Mouse (Mus musculus): ENCODE measurements at regions not wholly inside any gene's neighbourhood (a gene's known extent, or its start where the extent isn't known, plus 50 kb on each side); places are given as distances from the start of the nearest gene placed in this dataset.

- ATAC-seq (ENCODE audit: insufficient number of reproducible peaks, insufficient read depth, low FRiP score, low read depth), result no peak
- H3K9me3 ChIP-seq (ENCODE audit: control insufficient read depth, low read depth, low read length), result no peaks in the 10 kb centered on the region
- H3K4me1 ChIP-seq (ENCODE audit: control insufficient read depth, insufficient read depth, low read length), result peaks cover 7% of the 10 kb centered on the region; the same call in 1 of the 2 replicates
- H3K4me3 ChIP-seq (ENCODE audit: low read depth, low read length), result no peak overlapping the region
- H3K4me2 ChIP-seq (replicated peaks; ENCODE audit: low read depth, low read length), result no peak overlapping the region
- no peak overlapping the region for H3K9ac ChIP-seq (replicated peaks; ENCODE audit: low read depth, low read length)
- 99% methylated on average over 3 of the region's 3 CpGs for WGBS
- no peak overlapping the region for H3K27ac ChIP-seq (ENCODE audit: low read length)
- no peaks in the 10 kb centered on the region for H3K27me3 ChIP-seq (ENCODE audit: control insufficient read depth, insufficient read depth, low read length)
- H3K36me3 ChIP-seq (ENCODE audit: control insufficient read depth, insufficient read depth, low read length), result no peaks in the 10 kb centered on the region
Observed at GRCm38 (mm10) chr15:36880602-36881001, 127.0 kb downstream of the Zfp706 start.

GRCm38 (mm10) chr15:36879587-36879986 lies 128.0 kb downstream of the Zfp706 start:
- Histone ChIP-seq H3K4me2 (replicated peaks; ENCODE audit: low read depth, low read length) (no peak overlapping the region), H3K9me3 (ENCODE audit: control insufficient read depth, low read depth, low read length) (no peaks in the 10 kb centered on the region), H3K36me3 (ENCODE audit: control insufficient read depth, insufficient read depth, low read length) (no peaks in the 10 kb centered on the region), H3K4me1 (ENCODE audit: control insufficient read depth, insufficient read depth, low read length) (peaks cover under 1% of the 10 kb centered on the region; the same call in 1 of the 2 replicates), H3K27me3 (ENCODE audit: control insufficient read depth, insufficient read depth, low read length) (no peaks in the 10 kb centered on the region), H3K4me3 (ENCODE audit: low read depth, low read length) (no peak overlapping the region), H3K27ac (ENCODE audit: low read length) (no peak overlapping the region), H3K9ac (replicated peaks; ENCODE audit: low read depth, low read length) (no peak overlapping the region)
- no peak for ATAC-seq (ENCODE audit: insufficient number of reproducible peaks, insufficient read depth, low FRiP score, low read depth)
- 84% methylated on average over 7 of the region's 7 CpGs for WGBS

- no peaks in the 10 kb centered on the region for H3K27me3 ChIP-seq (ENCODE audit: control insufficient read depth, insufficient read depth, low read length)
- no peak overlapping the region for H3K4me3 ChIP-seq (ENCODE audit: low read depth, low read length)
- ATAC-seq (ENCODE audit: insufficient number of reproducible peaks, insufficient read depth, low FRiP score, low read depth), result no peak
- H3K36me3 ChIP-seq (ENCODE audit: control insufficient read depth, insufficient read depth, low read length), result no peaks in the 10 kb centered on the region
- H3K4me1 ChIP-seq (ENCODE audit: control insufficient read depth, insufficient read depth, low read length), result peaks cover 4% of the 10 kb centered on the region
- no peak overlapping the region for H3K4me2 ChIP-seq (replicated peaks; ENCODE audit: low read depth, low read length)
- no peak overlapping the region for H3K9ac ChIP-seq (replicated peaks; ENCODE audit: low read depth, low read length)
- 11% methylated on average over 5 of the region's 5 CpGs for WGBS
- no peaks in the 10 kb centered on the region for H3K9me3 ChIP-seq (ENCODE audit: control insufficient read depth, low read depth, low read length)
- no peak overlapping the region for H3K27ac ChIP-seq (ENCODE audit: low read length)
Observed at GRCm38 (mm10) chr15:36878960-36879359, 128.6 kb downstream of the Zfp706 start.

- Histone ChIP-seq H3K9ac (replicated peaks; ENCODE audit: low read depth, low read length) (no peak overlapping the region), H3K27me3 (ENCODE audit: control insufficient read depth, insufficient read depth, low read length) (no peaks in the 10 kb centered on the region), H3K4me3 (ENCODE audit: low read depth, low read length) (no peak overlapping the region), H3K4me2 (replicated peaks; ENCODE audit: low read depth, low read length) (no peak overlapping the region), H3K27ac (ENCODE audit: low read length) (no peak overlapping the region), H3K9me3 (ENCODE audit: control insufficient read depth, low read depth, low read length) (no peaks in the 10 kb centered on the region), H3K4me1 (ENCODE audit: control insufficient read depth, insufficient read depth, low read length) (peaks cover 11% of the 10 kb centered on the region), H3K36me3 (ENCODE audit: control insufficient read depth, insufficient read depth, low read length) (no peaks in the 10 kb centered on the region)
- WGBS, result 54% methylated on average over 3 of the region's 3 CpGs
- no peak for ATAC-seq (ENCODE audit: insufficient number of reproducible peaks, insufficient read depth, low FRiP score, low read depth)
Observed at GRCm38 (mm10) chr15:36878276-36878675, 129.3 kb downstream of the Zfp706 start.

GRCm38 (mm10) chr15:36877501-36877900 lies 130.1 kb downstream of the Zfp706 start:
- 58% methylated on average over 7 of the region's 7 CpGs for WGBS
- Histone ChIP-seq H3K4me3 (ENCODE audit: low read depth, low read length) (no peak overlapping the region), H3K4me1 (ENCODE audit: control insufficient read depth, insufficient read depth, low read length) (peaks cover 18% of the 10 kb centered on the region), H3K36me3 (ENCODE audit: control insufficient read depth, insufficient read depth, low read length) (no peaks in the 10 kb centered on the region), H3K27me3 (ENCODE audit: control insufficient read depth, insufficient read depth, low read length) (no peaks in the 10 kb centered on the region), H3K27ac (ENCODE audit: low read length) (no peak overlapping the region), H3K9me3 (ENCODE audit: control insufficient read depth, low read depth, low read length) (no peaks in the 10 kb centered on the region), H3K9ac (replicated peaks; ENCODE audit: low read depth, low read length) (no peak overlapping the region), H3K4me2 (replicated peaks; ENCODE audit: low read depth, low read length) (no peak overlapping the region)
- ATAC-seq (ENCODE audit: insufficient number of reproducible peaks, insufficient read depth, low FRiP score, low read depth), result peak; percentile 31; the same call in 1 of the 2 replicates

GRCm38 (mm10) chr15:36875980-36876778 lies 131.4 kb downstream of the Zfp706 start:
- no peak overlapping the region for H3K4me2 ChIP-seq (replicated peaks; ENCODE audit: low read depth, low read length)
- H3K27me3 ChIP-seq (ENCODE audit: control insufficient read depth, insufficient read depth, low read length), result no peaks in the 10 kb centered on the region
- ATAC-seq (ENCODE audit: insufficient number of reproducible peaks, insufficient read depth, low FRiP score, low read depth), result no peak
- WGBS, result 67% methylated on average over 10 of the region's 10 CpGs
- H3K9me3 ChIP-seq (ENCODE audit: control insufficient read depth, low read depth, low read length), result no peaks in the 10 kb centered on the region
- H3K4me3 ChIP-seq (ENCODE audit: low read depth, low read length), result no peak overlapping the region
- peaks cover 18% of the 10 kb centered on the region for H3K4me1 ChIP-seq (ENCODE audit: control insufficient read depth, insufficient read depth, low read length)
- no peak overlapping the region for H3K27ac ChIP-seq (ENCODE audit: low read length)
- no peaks in the 10 kb centered on the region for H3K36me3 ChIP-seq (ENCODE audit: control insufficient read depth, insufficient read depth, low read length)
- H3K9ac ChIP-seq (replicated peaks; ENCODE audit: low read depth, low read length), result no peak overlapping the region

GRCm38 (mm10) chr15:36874555-36874954 lies 133.0 kb downstream of the Zfp706 start:
- ATAC-seq (ENCODE audit: insufficient number of reproducible peaks, insufficient read depth, low FRiP score, low read depth), result no peak
- H3K27ac ChIP-seq (ENCODE audit: low read length), result no peak overlapping the region
- no peak overlapping the region for H3K9ac ChIP-seq (replicated peaks; ENCODE audit: low read depth, low read length)
- H3K4me2 ChIP-seq (replicated peaks; ENCODE audit: low read depth, low read length), result no peak overlapping the region
- H3K4me3 ChIP-seq (ENCODE audit: low read depth, low read length), result no peak overlapping the region
- no peaks in the 10 kb centered on the region for H3K27me3 ChIP-seq (ENCODE audit: control insufficient read depth, insufficient read depth, low read length)
- H3K36me3 ChIP-seq (ENCODE audit: control insufficient read depth, insufficient read depth, low read length), result no peaks in the 10 kb centered on the region
- peaks cover 18% of the 10 kb centered on the region for H3K4me1 ChIP-seq (ENCODE audit: control insufficient read depth, insufficient read depth, low read length)
- WGBS, result 73% methylated on average over 4 of the region's 4 CpGs
- no peaks in the 10 kb centered on the region for H3K9me3 ChIP-seq (ENCODE audit: control insufficient read depth, low read depth, low read length)

GRCm38 (mm10) chr15:36873884-36874243 lies 133.7 kb downstream of the Zfp706 start:
- Histone ChIP-seq H3K36me3 (ENCODE audit: control insufficient read depth, insufficient read depth, low read length) (no peaks in the 10 kb centered on the region), H3K27me3 (ENCODE audit: control insufficient read depth, insufficient read depth, low read length) (no peaks in the 10 kb centered on the region), H3K4me3 (ENCODE audit: low read depth, low read length) (no peak overlapping the region), H3K4me2 (replicated peaks; ENCODE audit: low read depth, low read length) (peak overlapping the region; percentile 23; the same call in 1 of the 2 replicates), H3K4me1 (ENCODE audit: control insufficient read depth, insufficient read depth, low read length) (peaks cover 18% of the 10 kb centered on the region), H3K27ac (ENCODE audit: low read length) (peak overlapping the region; percentile 34; the same call in 1 of the 2 replicates), H3K9me3 (ENCODE audit: control insufficient read depth, low read depth, low read length) (no peaks in the 10 kb centered on the region), H3K9ac (replicated peaks; ENCODE audit: low read depth, low read length) (no peak overlapping the region)
- no peak for ATAC-seq (ENCODE audit: insufficient number of reproducible peaks, insufficient read depth, low FRiP score, low read depth)
- 20% methylated on average over 5 of the region's 5 CpGs for WGBS
